Mouse (Mus musculus) small intestine, adult 2 months (tissue): Measurements from ENCODE around the gene Foxn3. TPM values are rescaled to one million over a fixed set of nuclear protein-coding genes. Genes with fewer than 3 reads are reported as not detected.

ENCODE experiments used
- H3K27ac ChIP-seq: fragments of 200-500 bp; 2 replicates; pipeline ENCODE4 v1.5.1; 2012; ENCODE audit warnings: low read depth, low read length, control low read depth, inconsistent platforms; ENCODE audit not compliant: insufficient read depth
- H3K27me3 ChIP-seq: fragments of 200-500 bp; 2 replicates; pipeline ENCODE4 v1.6.1; 2012; ENCODE audit warnings: mild to moderate bottlenecking, moderate library complexity, low read length, inconsistent platforms; ENCODE audit not compliant: control insufficient read depth, insufficient read depth
- H3K36me3 ChIP-seq: fragments of 200-500 bp; 2 replicates; pipeline ENCODE4 v1.6.1; 2012; ENCODE audit warnings: mild to moderate bottlenecking, low read length, control low read depth, inconsistent platforms; ENCODE audit not compliant: control insufficient read depth, insufficient read depth
- H3K4me1 ChIP-seq: fragments of 200-500 bp; 2 replicates; pipeline ENCODE4 v1.6.1; 2012; ENCODE audit warnings: low read length, inconsistent platforms, mixed read lengths; ENCODE audit not compliant: control insufficient read depth, insufficient read depth, insufficient read length
- H3K4me3 ChIP-seq: fragments of 200-500 bp; 2 replicates; pipeline ENCODE4 v1.5.1; 2012; ENCODE audit warnings: low read depth, mild to moderate bottlenecking, control low read depth, inconsistent platforms, low read length, moderate library complexity
- CTCF ChIP-seq: fragments of 200-500 bp; IDR thresholded peaks from 2 replicates; pipeline ENCODE4 v1.5.1; 2012; ENCODE audit warnings: low read depth, mild to moderate bottlenecking, control low read depth, inconsistent platforms, low read length, moderate library complexity, mixed read lengths; ENCODE audit not compliant: insufficient replicate concordance, insufficient read length; ENCODE audit errors: extremely low read depth
- POLR2A ChIP-seq: fragments of 200-500 bp; IDR thresholded peaks from 2 replicates; pipeline ENCODE4 v1.6.1; 2012; ENCODE audit warnings: low read depth, mild to moderate bottlenecking, control low read depth, inconsistent platforms, low read length, moderate library complexity
- WGBS: fragments of 180-500 bp; shearing (Covaris S2); methylation state at CpG from one replicate; pipeline ENCODE4 v1.1.7; 2018; 5-methylcytosine and 5-hydroxymethylcytosine counted together
- polyA plus RNA-seq: library from polyadenylated mRNA; depleted of rRNA; stranded (reverse); fragments of >200 nt; gene quantifications from 2 replicates; pipeline ENCODE4 v1.2.3, GENCODE M21; 2012

Foxn3 gene
- polyA plus RNA-seq, 1 experiment = 17.5 TPM

GRCm38 (mm10) chr12:99284419-99285069, 278.8 kb downstream of the Foxn3 start:
- no peaks in the 10 kb centered on the region for H3K27me3 ChIP-seq
- peaks cover 7% of the 10 kb centered on the region; the same call in 1 of the 2 replicates for H3K4me1 ChIP-seq
- H3K4me3 ChIP-seq = no peak overlapping the region
- TF ChIP-seq POLR2A = no peak
- no peak for TF ChIP-seq CTCF
- 53% methylated on average over 8 of the region's 8 CpGs for WGBS
- H3K27ac ChIP-seq = no peak overlapping the region
- no peaks in the 10 kb centered on the region for H3K36me3 ChIP-seq

- no peaks in the 10 kb centered on the region for H3K36me3 ChIP-seq
- 88% methylated on average over 13 of the region's 13 CpGs for WGBS
- H3K4me3 ChIP-seq = no peak overlapping the region
- H3K27me3 ChIP-seq = no peaks in the 10 kb centered on the region
- H3K27ac ChIP-seq = no peak overlapping the region
- TF ChIP-seq CTCF = no peak
- TF ChIP-seq POLR2A = no peak
- peaks cover 7% of the 10 kb centered on the region; the same call in 1 of the 2 replicates for H3K4me1 ChIP-seq
Measured at GRCm38 (mm10) chr12:99280826-99281225, 282.6 kb downstream of the Foxn3 start.

GRCm38 (mm10) chr12:99280291-99280690, 283.1 kb downstream of the Foxn3 start:
- no peak overlapping the region for H3K4me3 ChIP-seq
- no peaks in the 10 kb centered on the region for H3K27me3 ChIP-seq
- WGBS = 56% methylated on average over 4 of the region's 4 CpGs
- H3K36me3 ChIP-seq = no peaks in the 10 kb centered on the region
- H3K4me1 ChIP-seq = peaks cover 6% of the 10 kb centered on the region; the same call in 1 of the 2 replicates
- TF ChIP-seq POLR2A (no peak), CTCF (no peak)
- no peak overlapping the region for H3K27ac ChIP-seq

GRCm38 (mm10) chr12:99279426-99279825, 284.0 kb downstream of the Foxn3 start:
- no peaks in the 10 kb centered on the region for H3K27me3 ChIP-seq
- no peak for TF ChIP-seq POLR2A
- no peak for TF ChIP-seq CTCF
- H3K36me3 ChIP-seq = no peaks in the 10 kb centered on the region
- no peaks in the 10 kb centered on the region; the same call in 1 of the 2 replicates for H3K4me1 ChIP-seq
- 92% methylated on average over 4 of the region's 4 CpGs for WGBS
- no peak overlapping the region for H3K4me3 ChIP-seq
- H3K27ac ChIP-seq = no peak overlapping the region

- Histone ChIP-seq H3K27ac (no peak overlapping the region), H3K4me1 (no peaks in the 10 kb centered on the region), H3K4me3 (no peak overlapping the region), H3K36me3 (no peaks in the 10 kb centered on the region), H3K27me3 (no peaks in the 10 kb centered on the region)
- TF ChIP-seq POLR2A = no peak
- no peak for TF ChIP-seq CTCF
- 93% methylated on average over 1 of the region's 1 CpGs for WGBS
Measured at GRCm38 (mm10) chr12:99274589-99274988, 288.8 kb downstream of the Foxn3 start.

GRCm38 (mm10) chr12:99269396-99269795, 294.0 kb downstream of the Foxn3 start:
- Histone ChIP-seq H3K36me3 (no peaks in the 10 kb centered on the region; the same call in 1 of the 2 replicates), H3K27me3 (no peaks in the 10 kb centered on the region), H3K27ac (no peak overlapping the region), H3K4me1 (no peaks in the 10 kb centered on the region), H3K4me3 (no peak overlapping the region)
- TF ChIP-seq CTCF (no peak), POLR2A (no peak)
- WGBS = 74% methylated on average over 8 of the region's 8 CpGs

GRCm38 (mm10) chr12:99268954-99269353, 294.4 kb downstream of the Foxn3 start:
- Histone ChIP-seq H3K27me3 (no peaks in the 10 kb centered on the region), H3K36me3 (no peaks in the 10 kb centered on the region; the same call in 1 of the 2 replicates), H3K4me3 (no peak overlapping the region), H3K4me1 (no peaks in the 10 kb centered on the region), H3K27ac (no peak overlapping the region)
- TF ChIP-seq POLR2A (no peak), CTCF (no peak)
- WGBS = 86% methylated on average over 11 of the region's 11 CpGs
